Comparison of ENCODE assay signal across 9 mouse cellular contexts in the genomic region with DNA sequence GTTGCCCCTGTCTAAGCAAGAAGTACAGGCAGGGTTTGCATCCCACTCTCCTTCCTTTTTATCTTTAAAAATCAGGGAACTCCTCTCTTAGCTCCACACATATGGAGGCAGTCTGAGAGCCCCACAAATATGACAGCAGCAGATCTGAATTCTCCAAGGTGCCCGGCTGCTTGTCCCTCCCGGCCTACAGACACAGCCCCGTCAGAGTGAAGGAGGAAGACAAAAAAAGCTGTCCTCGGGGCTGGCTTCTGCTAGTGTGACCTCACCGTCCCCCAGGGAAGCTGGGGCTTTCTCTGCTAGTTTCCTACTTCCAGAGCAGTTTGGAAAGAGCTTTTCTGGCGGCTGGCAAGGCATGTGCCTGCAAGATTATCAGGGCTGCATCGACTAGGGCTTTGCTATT. TPM values are rescaled to one million over a fixed set of nuclear protein-coding genes. Genes with fewer than 3 reads are reported as not detected.
A peak's percentile ranks its signal among the peaks of the same experiment; 100 is the strongest.
DNase-seq lines count a peak whose midpoint lies in the region; ATAC-seq lines count a peak whose summit lies in the region.
"Had no signal": no experiment of that assay in that cellular context is flagged by ENCODE, and none has a peak within 500 bp of the region (broad histone marks: within the 10 kb centered on the region; RNA-seq: fewer than 3 reads in every experiment).

No protein-coding gene starts in this region.

- H3K27ac ChIP-seq in embryonic facial prominence, embryonic 11.5 days (replicated peaks; ENCODE audit: low read depth, low read length) = no peak overlapping the region
- peak overlapping the region; percentile 73 for H3K27ac ChIP-seq in heart, embryonic 10.5 days
- peak overlapping the region; percentile 86 for H3K27ac ChIP-seq in macrophage

- H3K4me3 ChIP-seq in embryonic facial prominence, embryonic 11.5 days (ENCODE audit: low read depth, low read length) = no peak overlapping the region
- H3K4me3 ChIP-seq in heart, embryonic 10.5 days = peak overlapping the region; percentile 18; the same call in 1 of the 2 replicates
- no peak overlapping the region for H3K4me3 ChIP-seq in macrophage (ENCODE audit: inconsistent target)
- H3K4me3 ChIP-seq: megakaryocyte, embryonic 14.5 days had no signal

- no peaks in the 10 kb centered on the region for H3K79me2 ChIP-seq in macrophage (ENCODE audit: inconsistent target)

- WGBS in embryonic facial prominence, embryonic 11.5 days = 9% methylated on average over 7 of the region's 7 CpGs
- WGBS in heart, embryonic 10.5 days = 12% methylated on average over 7 of the region's 7 CpGs
- 7% methylated on average over 7 of the region's 7 CpGs for WGBS in macrophage (ENCODE audit: missing documents)

- no peaks in the 10 kb centered on the region; the same call in 1 of the 2 replicates for H3K4me1 ChIP-seq in embryonic facial prominence, embryonic 11.5 days (ENCODE audit: control insufficient read depth, insufficient read depth, low read length)
- peaks cover 9% of the 10 kb centered on the region for H3K4me1 ChIP-seq in heart, embryonic 10.5 days

- no peaks in the 10 kb centered on the region for H3K36me3 ChIP-seq in embryonic facial prominence, embryonic 11.5 days (replicated peaks; ENCODE audit: control insufficient read depth, insufficient read depth, low read depth, low read length)
- H3K36me3 ChIP-seq in heart, embryonic 10.5 days = no peaks in the 10 kb centered on the region
- no peaks in the 10 kb centered on the region for H3K36me3 ChIP-seq in macrophage (ENCODE audit: inconsistent target)

- H3K9ac ChIP-seq in embryonic facial prominence, embryonic 11.5 days (replicated peaks; ENCODE audit: low read length) = peak overlapping the region; percentile 34; the same call in 1 of the 2 replicates

- H3K9me3 ChIP-seq in embryonic facial prominence, embryonic 11.5 days (replicated peaks; ENCODE audit: control insufficient read depth, low read length) = no peaks in the 10 kb centered on the region
- no peaks in the 10 kb centered on the region for H3K9me3 ChIP-seq in heart, embryonic 10.5 days
- H3K9me3 ChIP-seq: megakaryocyte, embryonic 14.5 days had no signal

- no peak overlapping the region for H3K4me2 ChIP-seq in embryonic facial prominence, embryonic 11.5 days (ENCODE audit: low read depth, low read length)

- ATAC-seq in embryonic facial prominence, embryonic 11.5 days (replicated peaks; ENCODE audit: insufficient number of reproducible peaks, low FRiP score, low TSS enrichment, low read depth) = no peak

- DNase-seq in layer of hippocampus, postnatal 10 days (ENCODE audit: low spot score in 2 of 2) = peak; percentile 27 to 29
- DNase-seq in layer of hippocampus, postnatal 25 days (ENCODE audit: extremely low spot score in 1 of 2, low spot score in 1 of 2) = no peak
- peak; percentile 51 for DNase-seq in embryonic facial prominence, embryonic 11.5 days (ENCODE audit: low spot score)
- DNase-seq in heart, embryonic 10.5 days (ENCODE audit: low spot score) = no peak
- DNase-seq in spleen, adult 18-20 months = no peak
- no peak for DNase-seq in cerebellum, adult 9-11 months
- DNase-seq in thymus, postnatal 36 days = no peak

- H3K27me3 ChIP-seq in embryonic facial prominence, embryonic 11.5 days (ENCODE audit: control insufficient read depth, insufficient read depth, low read length) = no peaks in the 10 kb centered on the region
- no peaks in the 10 kb centered on the region for H3K27me3 ChIP-seq in heart, embryonic 10.5 days (ENCODE audit: insufficient read depth, poor library complexity, severe bottlenecking)
- H3K27me3 ChIP-seq: megakaryocyte, embryonic 14.5 days had no signal

RNA-seq across cellular contexts. Expression of a gene that starts 55.3 kb away (rescaled TPM):
- total RNA-seq in layer of hippocampus, postnatal 10 days (2021) = 1 to 10 TPM; 2.9 to 3.2 TPM
- 1 to 10 TPM; 4.7 to 5.4 TPM for total RNA-seq in layer of hippocampus, postnatal 25 days (2021)
- 19.4 and 20.1 TPM in 2 replicates for polyA plus RNA-seq in embryonic facial prominence, embryonic 11.5 days (2014; fragmentation: Nextera tagmentation; extraction: Ambion mirVana)
- polyA plus RNA-seq in heart, embryonic 10.5 days (2016; fragmentation: Nextera tagmentation; extraction: Ambion mirVana) = 24.7 TPM in 2 replicates
- total RNA-seq in macrophage (2018; cell fraction: chromatin; rRNA removed) = 10 to 100 TPM in 1 of 26 experiments, 1 to 10 TPM in 25; 1.1 to 10.1 (median 3.2) TPM
- 1 to 10 TPM; 2.1 to 9.7 (median 7.2) TPM for total RNA-seq in macrophage (2018; cell fraction: cytosol; rRNA removed)
- total RNA-seq in macrophage (2018; cell fraction: nucleus; rRNA removed) = 10 to 100 TPM in 3 of 26 experiments, 1 to 10 TPM in 23; 2.3 to 11.6 (median 5.4) TPM
- 6.5 to 9.0 TPM (median 8.4 TPM) in 3 replicates for polyA plus RNA-seq in macrophage (2018)

RNA-seq across cellular contexts. Expression of a gene that starts 55.5 kb away (rescaled TPM):
- total RNA-seq in layer of hippocampus, postnatal 10 days (2021) = 10 to 100 TPM; 67.9 to 68.7 TPM
- total RNA-seq in layer of hippocampus, postnatal 25 days (2021) = 10 to 100 TPM; 71.2 to 71.4 TPM
- 145 and 148 TPM in 2 replicates for polyA plus RNA-seq in embryonic facial prominence, embryonic 11.5 days (2014; fragmentation: Nextera tagmentation; extraction: Ambion mirVana)
- 119 and 128 TPM in 2 replicates for polyA plus RNA-seq in heart, embryonic 10.5 days (2016; fragmentation: Nextera tagmentation; extraction: Ambion mirVana)
- total RNA-seq in macrophage (2018; cell fraction: chromatin; rRNA removed) = 1,000 to 10,000 TPM in 9 of 26 experiments, 100 to 1,000 TPM in 17; 133 to 1,527 (median 536) TPM
- total RNA-seq in macrophage (2018; cell fraction: cytosol; rRNA removed) = 100 to 1,000 TPM; 263 to 703 (median 483) TPM
- total RNA-seq in macrophage (2018; cell fraction: nucleus; rRNA removed) = 100 to 1,000 TPM; 172 to 865 (median 371) TPM
- polyA plus RNA-seq in macrophage (2018) = 614 to 688 TPM (median 618 TPM) in 3 replicates

Comparison
In these comparisons a context has a peak if more than half of its experiments do, and no peak if none do; other contexts are left out.
1. DNase-seq: peak in layer of hippocampus, postnatal 10 days (2 of 2) and embryonic facial prominence, embryonic 11.5 days (single experiment); none in layer of hippocampus, postnatal 25 days (0 of 2), heart, embryonic 10.5 days (single experiment), spleen, adult 18-20 months (0 of 2), cerebellum, adult 9-11 months (single experiment) and thymus, postnatal 36 days (0 of 2).